Mouse (Mus musculus): ENCODE results near the gene Tns1. TPM values are rescaled to one million over a fixed set of nuclear protein-coding genes. Genes with fewer than 3 reads are reported as not detected.

Tns1 gene
- total and polyA plus RNA-seq, 3 experiments: 0.11 TPM; not detected in 2

DNA sequence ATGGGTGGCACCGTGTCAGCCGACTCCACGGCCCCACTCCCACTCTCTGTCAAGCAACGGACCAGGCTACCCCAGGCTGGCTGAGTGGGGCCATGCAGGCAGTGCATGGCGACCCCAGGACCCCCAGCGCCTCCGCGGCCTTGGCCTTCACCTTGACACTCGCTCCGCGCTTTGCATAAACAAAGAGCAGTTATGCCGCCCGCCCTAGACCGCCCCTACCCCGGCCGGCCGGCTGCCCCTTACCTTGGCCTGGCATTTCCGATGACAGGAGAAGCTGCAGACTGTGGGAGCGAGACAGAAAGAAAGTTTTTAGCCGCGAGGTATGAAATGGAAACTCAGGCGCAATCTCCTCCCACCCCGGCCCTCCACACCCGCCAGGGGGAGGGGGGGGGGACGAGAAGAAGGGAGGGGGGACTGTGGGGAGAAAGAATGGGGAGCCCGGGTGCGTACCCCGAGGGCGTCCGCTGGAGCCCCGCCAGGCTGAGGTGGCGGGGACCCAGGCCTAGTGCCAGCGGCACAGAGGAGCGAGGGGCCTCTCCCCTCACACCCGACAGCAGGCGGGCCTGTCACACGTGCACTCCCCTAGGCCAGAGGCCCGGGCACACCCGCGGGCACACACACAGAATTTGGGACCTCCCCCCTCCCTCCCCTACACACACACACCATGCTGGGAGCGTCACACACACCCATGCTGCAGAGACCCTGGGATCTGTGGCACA lies 55.7 kb downstream of the Tns1 start:
- no peak overlapping the region for H3K9ac ChIP-seq (ENCODE audit: control insufficient read depth, low read depth, low read length, poor library complexity, severe bottlenecking)
- no peaks in the 10 kb centered on the region for H3K27me3 ChIP-seq (ENCODE audit: control insufficient read depth in 1 of 2, insufficient read depth in 2 of 2, low read length in 2 of 2)
- H3K36me3 ChIP-seq (ENCODE audit: control insufficient read depth in 1 of 2, insufficient read depth in 2 of 2, low read length in 2 of 2): no peaks in the 10 kb centered on the region

DNA sequence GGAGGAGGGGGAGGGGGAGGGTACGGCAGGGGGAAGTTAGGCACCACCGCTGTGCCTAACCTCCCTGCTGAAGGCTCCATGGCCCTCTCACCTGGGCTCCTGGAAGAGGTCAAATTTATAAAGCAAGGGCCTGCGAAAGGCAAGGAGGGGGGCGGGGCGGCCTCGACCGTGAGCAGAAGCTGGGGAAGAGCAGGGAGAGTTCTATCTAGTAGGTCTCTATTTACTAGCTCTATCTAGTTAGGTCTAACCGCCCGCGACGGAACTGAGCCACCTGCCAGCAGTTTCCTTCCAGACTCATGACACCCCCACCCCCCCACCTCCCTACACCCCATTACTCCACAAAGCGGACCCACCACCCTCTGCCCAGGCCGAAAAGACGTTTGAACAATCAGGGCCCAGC lies 56.4 kb downstream of the Tns1 start:
- H3K4me3 ChIP-seq (ENCODE audit: control insufficient read depth in 1 of 2, insufficient read depth in 1 of 2, low read depth in 2 of 2, low read length in 2 of 2): no peak overlapping the region

More for the DNA sequence above, 55.7 kb downstream of the Tns1 start:
- no peak for DNase-seq (ENCODE audit: low read depth, low spot score)
- Histone ChIP-seq H3K79me2 (ENCODE audit: control insufficient read depth, insufficient read depth, low read length, poor library complexity) (no peaks in the 10 kb centered on the region), H3K4me1 (ENCODE audit: control insufficient read depth in 1 of 2, insufficient read depth in 2 of 2, low read length in 2 of 2) (no peaks in the 10 kb centered on the region), H3K27ac (ENCODE audit: control insufficient read depth, low read depth, low read length) (no peak overlapping the region), H3K9me3 (replicated peaks; ENCODE audit: insufficient read depth, low read length) (no peaks in the 10 kb centered on the region), H3K4me3 (ENCODE audit: control insufficient read depth in 1 of 2, insufficient read depth in 1 of 2, low read depth in 2 of 2, low read length in 2 of 2) (no peak overlapping the region)
- no peak for TF ChIP-seq CTCF (IDR thresholded peaks at IDR 0.05 in 2 of 3, conservative IDR thresholded peaks at IDR 0.05 in 1 of 3; ENCODE audit: control insufficient read depth in 1 of 3, insufficient read depth in 1 of 3, low read depth in 2 of 3, low read length in 3 of 3, poor library complexity in 1 of 3, severe bottlenecking in 1 of 3)
- TF ChIP-seq CHD1 (IDR thresholded peaks at IDR 0.05; ENCODE audit: low read depth, low read length): no peak
- TF ChIP-seq MAFK (IDR thresholded peaks at IDR 0.05; ENCODE audit: borderline replicate concordance, low read depth, low read length): no peak
- no peak for TF ChIP-seq POLR2AphosphoS5 (IDR thresholded peaks at IDR 0.05; ENCODE audit: borderline replicate concordance, low read depth, low read length)
- no peak for TF ChIP-seq MYB (IDR thresholded peaks at IDR 0.05; ENCODE audit: low read depth, low read length)
- no peak for TF ChIP-seq ZMIZ1 (IDR thresholded peaks at IDR 0.05; ENCODE audit: low read depth, low read length)
- TF ChIP-seq MAX (IDR thresholded peaks at IDR 0.05; ENCODE audit: low read length): no peak

DNA sequence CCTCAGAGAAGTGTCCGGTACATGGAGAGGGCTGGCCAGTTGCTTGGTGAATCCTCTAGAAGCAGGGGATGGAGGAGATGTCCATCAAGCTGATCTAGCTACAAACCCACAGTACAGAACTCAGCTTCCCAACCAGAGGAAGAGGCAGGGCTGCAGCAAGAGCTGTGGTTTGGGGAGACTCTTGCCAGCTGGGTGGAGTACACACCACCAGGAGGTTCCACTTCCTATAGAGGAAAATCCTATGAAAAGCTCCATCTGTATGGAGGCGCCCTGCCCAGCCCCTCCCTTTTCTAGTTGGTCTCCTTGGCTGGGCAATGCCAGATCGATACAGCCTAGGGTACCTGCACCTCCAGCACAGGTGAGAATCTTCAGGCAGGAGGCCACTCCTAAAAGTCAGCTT lies 57.7 kb downstream of the Tns1 start:
- H3K79me2 ChIP-seq (ENCODE audit: control insufficient read depth, insufficient read depth, low read length, poor library complexity): no peaks in the 10 kb centered on the region
- TF ChIP-seq MAX (IDR thresholded peaks at IDR 0.05; ENCODE audit: low read length): no peak
- TF ChIP-seq ZC3H11A (IDR thresholded peaks at IDR 0.05; ENCODE audit: low read depth, low read length): no peak
- TF ChIP-seq POLR2AphosphoS2 (IDR thresholded peaks at IDR 0.05; ENCODE audit: low read length): no peak
- no peak for TF ChIP-seq MAFK (IDR thresholded peaks at IDR 0.05; ENCODE audit: borderline replicate concordance, low read depth, low read length)
- no peak for TF ChIP-seq CHD2 (IDR thresholded peaks at IDR 0.05; ENCODE audit: low read length)
- TF ChIP-seq RCOR1 (IDR thresholded peaks at IDR 0.05; ENCODE audit: low read depth, low read length): no peak
- TF ChIP-seq KAT2A (conservative IDR thresholded peaks at IDR 0.05; ENCODE audit: low read depth, low read length): no peak
- no peak for TF ChIP-seq USF2 (IDR thresholded peaks at IDR 0.05; ENCODE audit: borderline replicate concordance in 1 of 2, insufficient read depth in 1 of 2, low read depth in 1 of 2, low read length in 2 of 2)
- no peak for TF ChIP-seq POLR2AphosphoS5 (IDR thresholded peaks at IDR 0.05; ENCODE audit: borderline replicate concordance, low read depth, low read length)
- no peak for TF ChIP-seq ZNF384 (IDR thresholded peaks at IDR 0.05; ENCODE audit: low read depth, low read length)
- TF ChIP-seq SMC3 (IDR thresholded peaks at IDR 0.05; ENCODE audit: low read depth, low read length): no peak
- TF ChIP-seq MXI1 (IDR thresholded peaks at IDR 0.05; ENCODE audit: low read depth, low read length): no peak
- no peak for TF ChIP-seq MYB (IDR thresholded peaks at IDR 0.05; ENCODE audit: low read depth, low read length)
- TF ChIP-seq ZMIZ1 (IDR thresholded peaks at IDR 0.05; ENCODE audit: low read depth, low read length): no peak
- TF ChIP-seq MYC (IDR thresholded peaks at IDR 0.05; ENCODE audit: low read depth, low read length): no peak
- TF ChIP-seq TAL1 (IDR thresholded peaks at IDR 0.05; ENCODE audit: low read length): no peak
- TF ChIP-seq NELFE (IDR thresholded peaks at IDR 0.05; ENCODE audit: low read depth, low read length): no peak
- no peak for TF ChIP-seq EP300 (IDR thresholded peaks at IDR 0.05; ENCODE audit: low read depth in 1 of 2, low read length in 2 of 2)
- TF ChIP-seq RAD21 (IDR thresholded peaks at IDR 0.05; ENCODE audit: low read depth, low read length): no peak
- no peak for TF ChIP-seq ZKSCAN1 (IDR thresholded peaks at IDR 0.05; ENCODE audit: low read depth, low read length)
- no peaks in the 10 kb centered on the region for H3K36me3 ChIP-seq (ENCODE audit: control insufficient read depth in 1 of 2, insufficient read depth in 2 of 2, low read length in 2 of 2)
- no peak overlapping the region for H3K27ac ChIP-seq (ENCODE audit: control insufficient read depth, low read depth, low read length)
- no peak overlapping the region for H3K9ac ChIP-seq (ENCODE audit: control insufficient read depth, low read depth, low read length, poor library complexity, severe bottlenecking)
- no peak overlapping the region for H3K4me3 ChIP-seq (ENCODE audit: control insufficient read depth in 1 of 2, insufficient read depth in 1 of 2, low read depth in 2 of 2, low read length in 2 of 2)
- no peaks in the 10 kb centered on the region for H3K4me1 ChIP-seq (ENCODE audit: control insufficient read depth in 1 of 2, insufficient read depth in 2 of 2, low read length in 2 of 2)
- no peaks in the 10 kb centered on the region for H3K27me3 ChIP-seq (ENCODE audit: control insufficient read depth in 1 of 2, insufficient read depth in 2 of 2, low read length in 2 of 2)
- no peaks in the 10 kb centered on the region for H3K9me3 ChIP-seq (replicated peaks; ENCODE audit: insufficient read depth, low read length)
- DNase-seq (ENCODE audit: low read depth, low spot score): no peak

More for the DNA sequence above, 56.4 kb downstream of the Tns1 start:
- TF ChIP-seq SMC3 (IDR thresholded peaks at IDR 0.05; ENCODE audit: low read depth, low read length) (no peak), MYB (IDR thresholded peaks at IDR 0.05; ENCODE audit: low read depth, low read length) (no peak), RAD21 (IDR thresholded peaks at IDR 0.05; ENCODE audit: low read depth, low read length) (no peak), USF2 (IDR thresholded peaks at IDR 0.05; ENCODE audit: borderline replicate concordance in 1 of 2, insufficient read depth in 1 of 2, low read depth in 1 of 2, low read length in 2 of 2) (no peak), EP300 (IDR thresholded peaks at IDR 0.05; ENCODE audit: low read depth in 1 of 2, low read length in 2 of 2) (no peak)
- Histone ChIP-seq H3K9me3 (replicated peaks; ENCODE audit: insufficient read depth, low read length) (no peaks in the 10 kb centered on the region), H3K4me1 (ENCODE audit: control insufficient read depth in 1 of 2, insufficient read depth in 2 of 2, low read length in 2 of 2) (no peaks in the 10 kb centered on the region), H3K9ac (ENCODE audit: control insufficient read depth, low read depth, low read length, poor library complexity, severe bottlenecking) (no peak overlapping the region), H3K36me3 (ENCODE audit: control insufficient read depth in 1 of 2, insufficient read depth in 2 of 2, low read length in 2 of 2) (no peaks in the 10 kb centered on the region), H3K27me3 (ENCODE audit: control insufficient read depth in 1 of 2, insufficient read depth in 2 of 2, low read length in 2 of 2) (no peaks in the 10 kb centered on the region), H3K27ac (ENCODE audit: control insufficient read depth, low read depth, low read length) (no peak overlapping the region), H3K79me2 (ENCODE audit: control insufficient read depth, insufficient read depth, low read length, poor library complexity) (no peaks in the 10 kb centered on the region)
- DNase-seq (ENCODE audit: low read depth, low spot score): no peak
